8 mouse cellular contexts compared by ENCODE assay signal in genomic region chr4:89294091-89294485, GRCm38 (mm10). TPM values are rescaled to one million over a fixed set of nuclear protein-coding genes. Genes with fewer than 3 reads are reported as not detected.
DNase-seq lines count a peak whose midpoint lies in the region; ATAC-seq and TF ChIP-seq lines count a peak whose summit lies in the region.

No protein-coding gene starts in this region.

- TF ChIP-seq POLR2A in testis, adult 2 months (IDR thresholded peaks at IDR 0.05; ENCODE audit: control insufficient read depth, low read depth, low read length): no peak

- 0 out of 2 replicates have a peak, but pooled peaks have one; percentile 36 for ATAC-seq in cerebellum, adult (ENCODE audit: insufficient number of reproducible peaks, low FRiP score, low TSS enrichment)
- ATAC-seq in liver, embryonic 12.5 days: peak; percentile 37

- no peaks in the 10 kb centered on the region for H3K9me3 ChIP-seq in liver, embryonic 12.5 days (replicated peaks)

- DNase-seq in cerebellum, adult 8-10 months: no peak
- DNase-seq in testis, postnatal 14 days (ENCODE audit: low spot score): no peak
- DNase-seq in adipocyte (ENCODE audit: low spot score): no peak
- no peak for DNase-seq in left cerebral cortex, adult 11 months (ENCODE audit: low spot score)
- no peak for DNase-seq in right cerebral cortex, postnatal 25 days

- no peaks in the 10 kb centered on the region for H3K27me3 ChIP-seq in testis, adult 2 months (ENCODE audit: control insufficient read depth, insufficient read depth, low read length)
- peaks cover 88% of the 10 kb centered on the region for H3K27me3 ChIP-seq in liver, embryonic 12.5 days (replicated peaks)

- H3K36me3 ChIP-seq in testis, adult 2 months (ENCODE audit: control insufficient read depth, insufficient read depth, low read length): no peaks in the 10 kb centered on the region
- H3K36me3 ChIP-seq in liver, embryonic 12.5 days: no peaks in the 10 kb centered on the region

- H3K4me2 ChIP-seq in liver, embryonic 12.5 days: peak overlapping the region; percentile 83

- no peak for TF ChIP-seq CTCF in testis, adult 2 months (IDR thresholded peaks at IDR 0.05; ENCODE audit: control insufficient read depth, insufficient read depth, insufficient replicate concordance, low read depth, low read length)

- WGBS in liver, embryonic 12.5 days (ENCODE audit: insufficient replicate concordance): 2% methylated on average over 26 of the region's 26 CpGs

- H3K27ac ChIP-seq in testis, adult 2 months (ENCODE audit: control insufficient read depth, insufficient read depth, low read depth, low read length): peak overlapping the region; percentile 40; the same call in 1 of the 2 replicates
- no peak overlapping the region for H3K27ac ChIP-seq in liver, embryonic 12.5 days

- H3K4me1 ChIP-seq in testis, adult 2 months (ENCODE audit: control insufficient read depth, insufficient read depth, low read length): peaks cover 3% of the 10 kb centered on the region
- H3K4me1 ChIP-seq in liver, embryonic 12.5 days: peaks cover 12% of the 10 kb centered on the region; the same call in 1 of the 2 replicates

- H3K4me3 ChIP-seq in testis, adult 2 months (ENCODE audit: control insufficient read depth, low read depth, low read length): peak overlapping the region; percentile 89
- H3K4me3 ChIP-seq in liver, embryonic 12.5 days: peak overlapping the region; percentile 64

- no peak overlapping the region for H3K9ac ChIP-seq in liver, embryonic 12.5 days

RNA-seq across cellular contexts. Expression of gene Cdkn2a, which starts 0.4 kb away (rescaled TPM):
- 13.3 and 15.0 TPM in 2 replicates for polyA plus RNA-seq in testis, adult 2 months (2012; rRNA removed)
- polyA plus RNA-seq in liver, embryonic 12.5 days (2016; fragmentation: Nextera tagmentation; extraction: Ambion mirVana): not detected in 2 replicates

RNA-seq across cellular contexts. Expression of gene Cdkn2b, which starts 16.8 kb away (rescaled TPM):
- polyA plus RNA-seq in testis, adult 2 months (2012; rRNA removed): 7.8 and 8.2 TPM in 2 replicates
- 0.16 and 0.25 TPM in 2 replicates for polyA plus RNA-seq in liver, embryonic 12.5 days (2016; fragmentation: Nextera tagmentation; extraction: Ambion mirVana)

Comparison
In these comparisons a context has a peak if more than half of its experiments do, and no peak if none do; other contexts are left out.
1. RNA of gene Cdkn2a, which starts 0.4 kb away (polyA plus RNA-seq): 13.3 to 15.0 TPM in testis, adult 2 months; not detected in liver, embryonic 12.5 days; every median in the first group is over 10 times any median in the second.